Mouse (Mus musculus): ENCODE data around the gene Lrrc4c.
A peak's percentile ranks its signal among the peaks of the same experiment; 100 is the strongest.

Lrrc4c gene

DNA sequence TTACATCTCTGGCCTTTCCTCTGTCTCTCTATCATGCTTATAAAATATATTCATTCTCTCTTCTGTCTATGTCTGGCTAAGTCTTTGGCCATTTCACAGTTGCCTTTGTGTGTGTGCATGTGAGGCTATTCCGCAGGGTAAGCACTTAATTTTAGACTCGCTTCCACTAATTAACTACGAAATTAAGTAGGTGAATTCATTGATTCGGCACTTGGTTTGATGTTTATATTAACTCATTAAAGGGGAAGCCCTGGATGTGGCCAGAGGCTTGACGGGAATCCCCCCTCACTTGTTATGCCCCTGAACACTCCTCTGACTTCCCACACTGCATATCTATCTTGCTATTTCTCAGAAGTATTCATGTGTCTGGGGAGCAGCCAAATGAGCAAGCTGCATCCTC is 1169.6 kb downstream of the Lrrc4c start:
- no peak for DNase-seq

DNA sequence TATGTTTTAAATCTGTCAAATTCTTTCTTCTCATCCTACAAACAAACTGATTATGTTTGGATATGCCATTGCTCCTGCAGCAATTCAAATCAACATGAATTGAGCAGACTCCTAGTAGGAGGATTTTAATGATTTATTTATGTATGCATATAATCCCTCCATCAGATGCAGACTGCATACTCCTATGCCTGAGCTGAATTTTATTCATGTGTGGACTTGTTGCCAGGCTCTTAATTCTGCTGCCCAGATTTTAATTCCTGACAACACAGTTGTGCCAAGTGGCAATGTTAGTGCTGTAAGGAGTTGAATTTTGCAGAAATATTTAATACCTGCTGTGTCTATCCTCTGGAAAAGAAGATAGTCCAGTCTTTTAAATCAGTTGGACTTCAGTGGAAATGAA is 1179.1 kb downstream of the Lrrc4c start:
- no peak for DNase-seq

DNA sequence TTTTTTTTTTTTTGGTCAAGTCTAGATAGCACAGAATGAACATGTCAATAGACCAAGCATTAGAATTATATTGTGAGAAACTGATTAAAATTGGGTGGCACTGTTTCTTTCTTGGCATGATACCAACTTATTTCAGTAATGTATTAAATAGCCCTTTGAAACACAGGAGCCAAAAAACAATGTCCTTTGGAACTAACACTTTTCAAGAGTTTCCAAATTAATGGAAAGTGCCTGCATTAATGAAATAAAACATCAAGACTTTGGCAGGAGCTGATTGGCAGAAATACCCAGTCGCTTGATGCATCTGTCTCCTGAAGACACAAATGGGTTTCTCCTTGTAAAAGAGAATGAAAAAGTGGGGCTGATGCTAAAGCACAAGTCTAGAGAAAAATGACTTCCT is 1184.5 kb downstream of the Lrrc4c start:
- no peak for DNase-seq

DNA sequence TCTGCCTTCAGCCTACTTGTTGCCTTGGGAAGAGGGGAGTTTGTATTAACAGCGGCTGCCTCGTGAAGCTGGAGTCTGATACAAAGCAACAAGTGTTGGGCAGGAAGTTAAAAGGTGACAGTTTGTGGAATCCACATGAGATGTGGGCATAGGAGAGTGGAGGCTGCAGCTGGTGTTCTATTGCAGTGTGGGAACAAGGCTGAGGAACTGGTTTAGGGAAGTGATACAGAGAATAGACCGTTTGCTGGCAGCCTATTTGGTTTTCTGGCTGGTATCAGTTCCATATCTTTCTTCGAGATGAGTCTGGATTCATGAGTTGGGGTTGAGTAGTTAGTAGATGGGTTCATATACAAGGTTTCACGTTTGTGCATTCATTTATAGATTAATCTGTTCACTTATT is 1186.9 kb downstream of the Lrrc4c start:
- peak; percentile 24 for DNase-seq

DNA sequence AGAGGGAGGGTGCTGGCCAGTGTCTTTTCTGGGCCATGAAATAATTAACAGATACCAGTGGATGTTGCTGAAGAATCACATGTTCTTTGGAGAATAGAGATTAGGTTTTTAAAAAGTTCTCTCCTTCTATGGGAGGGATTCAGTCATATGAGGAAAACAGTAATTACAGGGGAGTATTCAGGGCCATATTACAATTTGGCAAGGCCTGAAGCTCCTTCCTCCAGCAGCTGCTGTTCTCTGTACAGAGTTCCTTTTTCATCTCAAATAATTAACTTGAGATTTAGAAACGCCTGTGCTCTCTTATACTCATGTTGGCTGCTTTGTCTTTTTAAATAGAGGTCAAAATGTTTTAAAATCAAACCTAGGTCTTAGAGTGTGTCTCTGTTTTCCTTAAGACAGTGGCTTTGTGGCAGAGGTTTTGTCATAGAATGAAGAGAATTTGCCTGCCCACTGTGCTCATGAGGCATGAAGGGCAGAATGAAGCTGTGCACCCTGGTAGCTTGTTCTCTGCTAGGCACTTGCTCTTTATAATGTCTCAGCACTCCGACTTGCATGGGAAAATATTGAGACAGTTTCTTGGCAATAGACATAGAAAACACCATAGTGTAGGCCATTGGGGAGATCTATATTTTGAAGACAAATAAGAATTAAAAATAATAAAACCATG is 1206.4 kb downstream of the Lrrc4c start:
- no peak for DNase-seq

DNA sequence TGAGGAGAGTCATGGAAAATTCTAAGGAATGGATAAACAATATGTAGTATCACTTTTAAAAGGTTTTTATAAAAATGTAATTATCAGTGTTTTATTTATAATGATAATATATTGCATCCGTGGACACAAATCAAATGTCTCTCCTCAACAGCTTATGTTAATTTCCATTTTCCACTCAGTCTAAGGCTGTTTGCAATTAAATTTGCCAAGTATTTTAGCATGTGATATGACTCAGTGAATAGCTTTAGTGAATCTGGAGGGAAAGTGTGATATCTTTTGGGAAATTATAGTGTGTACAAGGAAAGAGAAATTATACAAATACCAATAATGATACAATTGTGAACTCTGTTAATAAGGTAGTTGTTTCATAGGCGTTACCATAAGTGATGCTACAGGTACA is 1207.1 kb downstream of the Lrrc4c start:
- DNase-seq, result no peak

DNA sequence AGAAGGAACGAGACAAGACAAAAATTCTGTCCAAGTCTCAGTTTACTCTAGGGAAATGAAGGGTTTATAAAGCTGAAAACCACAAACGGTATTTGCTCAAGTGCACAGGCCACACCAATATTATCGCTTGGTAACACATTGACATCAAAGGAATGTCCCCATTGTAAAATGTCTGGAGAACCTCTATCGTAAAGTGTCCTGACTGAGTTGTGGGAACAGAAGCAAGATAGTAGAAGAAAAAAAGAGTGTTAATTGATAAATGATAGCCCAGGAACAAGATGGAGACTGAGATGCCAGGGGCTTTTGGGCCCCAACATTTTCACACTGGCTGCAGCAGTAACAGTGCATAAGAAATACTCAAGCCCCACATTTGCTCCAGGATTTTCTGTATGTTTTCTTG is 1212.7 kb downstream of the Lrrc4c start:
- DNase-seq, result no peak

DNA sequence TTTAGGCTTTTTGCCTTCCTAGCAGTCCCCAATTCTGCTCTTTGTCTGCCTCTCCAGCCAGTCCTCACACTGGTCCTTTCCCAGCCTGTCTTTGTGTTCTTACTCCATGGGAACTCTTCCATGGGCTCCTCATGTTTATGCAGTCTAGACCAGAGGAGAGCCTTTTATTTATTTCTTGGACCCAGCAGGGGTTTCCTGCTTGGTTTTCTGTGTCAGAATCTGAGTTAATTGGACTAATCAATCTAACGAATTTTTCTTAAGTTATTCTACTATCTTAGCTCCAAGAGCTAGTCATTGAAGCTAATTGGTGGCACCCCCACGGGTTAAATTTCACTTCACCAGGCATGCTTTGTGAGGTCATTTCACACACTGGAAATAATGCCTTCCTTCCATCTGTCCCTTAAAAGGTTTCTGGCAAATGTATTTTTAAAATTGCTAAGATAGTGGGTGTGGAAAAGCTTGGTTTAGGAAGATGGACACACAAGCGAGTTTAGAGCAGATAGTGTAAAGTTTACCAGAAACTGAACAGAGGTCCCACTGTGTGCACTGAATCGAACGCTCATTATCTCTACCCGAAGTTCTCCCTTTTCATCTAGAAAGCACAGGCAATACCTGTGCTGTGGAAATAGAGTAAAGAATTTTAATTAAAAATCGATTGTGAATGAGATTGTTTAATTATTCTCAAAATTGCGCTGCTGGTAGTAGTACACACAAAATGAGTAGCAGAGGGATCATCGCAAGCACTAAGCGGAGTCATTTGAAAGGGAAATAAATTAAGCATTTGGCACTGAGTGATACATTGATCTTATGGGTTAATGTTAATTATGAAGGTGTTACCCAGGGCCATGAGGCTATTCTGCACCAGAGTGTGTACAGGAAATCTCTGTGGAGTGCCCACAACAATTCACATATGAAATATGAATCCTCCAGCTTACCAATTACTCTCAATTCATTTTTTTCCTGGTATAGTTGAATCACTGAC is 1226.0 kb downstream of the Lrrc4c start:
- DNase-seq, result peak; percentile 51

DNA sequence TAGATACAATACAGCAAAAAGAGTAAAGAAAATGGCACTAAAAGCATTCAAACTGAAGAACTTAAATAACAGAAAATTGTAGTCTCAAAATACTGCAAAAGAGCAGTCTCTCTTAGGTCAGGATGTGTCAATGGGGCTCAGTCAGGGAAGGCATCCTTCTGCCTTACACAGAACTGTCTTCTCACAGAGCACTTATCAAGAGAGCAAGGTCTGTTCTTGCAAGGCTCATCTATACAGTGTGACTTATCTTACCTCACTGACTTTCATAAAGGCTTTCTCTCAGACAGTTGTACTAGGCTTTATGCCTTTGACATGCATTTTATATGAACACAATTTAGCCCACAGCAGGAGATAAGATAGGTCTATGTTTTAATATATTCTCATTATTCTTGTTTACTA is 1226.7 kb downstream of the Lrrc4c start:
- DNase-seq, result no peak

DNA sequence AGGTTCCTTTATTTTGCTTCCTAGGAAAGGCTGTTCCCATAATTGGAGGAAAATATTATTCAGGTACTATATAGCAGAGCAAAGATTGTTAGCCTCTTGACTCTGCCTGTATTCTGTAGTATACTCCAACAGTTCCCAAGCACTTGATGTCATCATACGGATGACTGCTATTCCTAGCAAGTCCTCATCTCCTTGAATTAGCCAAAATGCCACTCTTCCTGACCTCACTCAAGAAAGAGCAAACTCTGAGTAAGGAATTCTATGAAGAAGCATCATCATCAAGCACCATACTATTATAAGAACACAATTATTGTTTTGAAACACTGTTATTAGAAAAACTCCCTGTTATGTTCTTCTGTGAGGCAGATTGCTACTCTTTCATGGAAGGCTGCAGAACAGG is 1228.0 kb downstream of the Lrrc4c start:
- DNase-seq, result no peak

DNA sequence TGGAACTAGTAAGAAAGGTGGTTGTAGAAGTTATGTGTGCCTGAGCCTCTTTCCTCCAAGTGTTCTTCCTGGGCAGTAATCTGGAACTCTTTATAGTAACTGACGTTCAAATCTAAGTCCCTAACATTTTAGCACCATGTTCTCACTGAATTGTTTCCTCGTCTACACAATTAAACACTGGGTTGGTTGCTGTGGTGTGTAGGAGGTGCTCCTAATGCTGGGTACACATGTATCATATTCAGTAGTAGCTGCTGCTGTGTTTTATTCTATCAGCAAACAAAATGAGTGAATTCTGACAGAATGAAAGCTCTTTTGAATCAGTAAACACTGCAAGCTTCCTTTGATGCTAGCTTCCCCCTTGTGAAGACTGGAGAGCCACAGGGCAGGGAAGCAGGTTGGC is 1246.5 kb downstream of the Lrrc4c start:
- DNase-seq, result peak; percentile 51

DNA sequence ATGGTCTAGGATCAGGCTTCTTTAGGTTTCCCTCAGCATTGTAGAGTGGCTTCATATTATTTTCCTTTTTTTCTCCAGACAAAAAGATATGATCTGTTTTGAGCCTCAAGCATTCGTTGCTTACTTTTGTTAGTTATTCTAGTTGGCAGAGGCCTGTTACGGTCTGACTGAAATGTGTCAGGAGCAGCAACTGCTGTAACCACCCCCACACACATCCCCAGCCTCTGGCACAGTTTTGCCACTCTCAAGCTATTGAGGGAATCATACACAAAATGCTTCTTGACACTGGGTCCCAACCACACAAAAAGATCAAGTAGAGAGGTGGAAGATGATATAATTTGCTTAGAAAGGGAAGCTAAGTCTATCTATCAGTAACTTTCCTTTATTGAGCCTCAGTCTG is 1251.0 kb downstream of the Lrrc4c start:
- DNase-seq, result no peak

DNA sequence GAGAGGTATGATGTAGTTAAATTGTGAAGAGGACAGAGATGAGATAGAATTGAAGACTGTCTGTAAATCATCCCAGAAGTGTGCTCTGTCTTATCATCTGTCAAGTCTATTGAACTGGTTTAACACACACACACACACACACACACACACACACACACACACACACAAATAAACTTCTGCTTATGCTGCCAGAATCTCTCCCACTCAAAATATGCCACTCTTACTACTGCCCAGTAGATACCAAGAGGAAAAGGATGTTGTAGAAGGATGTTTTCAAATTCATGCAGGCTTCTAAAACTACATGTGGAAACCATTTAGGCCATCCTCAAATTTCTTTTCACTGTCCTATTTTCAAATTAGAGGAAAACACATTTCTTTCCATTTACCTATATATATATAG is 1257.0 kb downstream of the Lrrc4c start:
- peak; percentile 24 for DNase-seq

DNA sequence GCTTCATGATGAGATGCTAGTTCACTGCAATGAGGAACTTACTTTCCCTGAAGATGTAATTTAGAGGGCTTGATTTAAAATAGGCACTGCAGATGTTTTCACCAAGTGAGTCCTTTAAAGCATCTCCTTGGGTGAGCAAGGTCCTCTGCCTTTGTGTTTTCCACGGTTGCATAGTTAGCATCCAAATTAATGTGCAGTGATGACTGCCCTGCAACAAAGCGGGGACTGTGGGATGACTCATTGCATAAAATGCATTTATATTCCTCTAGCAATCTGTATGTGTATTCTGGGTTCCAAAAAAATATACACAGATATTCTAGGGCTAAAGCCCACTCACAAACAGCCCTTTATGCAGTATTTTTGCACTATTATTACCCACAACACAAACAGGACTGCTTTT is 1263.2 kb downstream of the Lrrc4c start:
- DNase-seq, result no peak

DNA sequence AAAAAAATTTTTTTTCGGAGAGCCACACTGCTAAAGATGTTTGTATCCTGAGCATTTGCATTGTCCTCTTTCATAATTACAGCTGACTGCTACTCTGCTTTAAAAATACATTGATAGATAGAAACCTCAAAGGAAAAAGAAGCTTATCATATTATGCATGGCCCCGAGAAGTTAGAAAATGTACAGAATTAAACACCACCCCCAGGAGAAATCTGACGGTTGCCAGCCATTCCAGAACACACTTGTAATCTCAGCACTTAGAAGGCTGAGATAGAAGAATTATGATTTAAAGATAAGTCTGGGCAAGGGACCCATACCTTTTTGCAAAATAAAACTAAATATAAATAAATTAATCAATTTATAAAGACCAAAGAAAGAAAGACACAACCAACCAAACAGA is 1268.4 kb downstream of the Lrrc4c start:
- no peak for DNase-seq

DNA sequence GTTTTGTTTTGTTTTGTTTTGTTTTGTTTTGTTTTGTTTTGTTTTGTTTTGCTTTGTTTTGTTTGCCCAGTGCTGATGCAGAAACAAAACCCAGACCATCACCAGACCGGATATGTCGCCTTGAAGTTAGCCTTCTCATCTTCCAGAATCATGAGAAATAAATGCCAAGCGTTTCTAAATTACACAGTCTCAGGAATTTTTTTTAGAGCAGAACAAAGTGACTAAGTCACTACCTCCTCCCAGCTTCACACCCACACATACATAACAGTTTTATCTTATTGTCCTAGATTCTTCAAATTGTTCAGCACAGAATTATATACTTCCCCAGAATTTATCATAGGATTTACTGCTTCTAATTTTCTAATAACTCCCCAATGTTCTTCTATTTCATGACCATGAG is 1272.6 kb downstream of the Lrrc4c start:
- no peak for DNase-seq

DNA sequence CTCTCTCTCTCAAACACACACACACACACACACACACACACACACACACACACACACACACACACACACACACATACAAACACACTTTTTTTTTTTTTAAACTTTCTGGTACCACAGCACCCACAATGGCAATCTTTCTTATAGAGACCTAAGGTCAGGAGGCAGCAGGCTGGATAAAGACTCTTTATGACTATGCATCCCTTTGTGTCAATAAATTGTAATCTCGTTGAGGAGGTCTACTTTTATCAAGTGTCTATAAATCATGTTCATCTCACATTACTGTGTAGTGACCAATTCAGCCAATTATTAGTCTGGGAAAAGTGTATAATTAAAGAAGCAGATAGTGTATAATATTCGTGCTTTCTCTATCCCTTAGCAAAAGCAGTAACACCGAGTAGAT is 1286.2 kb downstream of the Lrrc4c start:
- no peak for DNase-seq

DNA sequence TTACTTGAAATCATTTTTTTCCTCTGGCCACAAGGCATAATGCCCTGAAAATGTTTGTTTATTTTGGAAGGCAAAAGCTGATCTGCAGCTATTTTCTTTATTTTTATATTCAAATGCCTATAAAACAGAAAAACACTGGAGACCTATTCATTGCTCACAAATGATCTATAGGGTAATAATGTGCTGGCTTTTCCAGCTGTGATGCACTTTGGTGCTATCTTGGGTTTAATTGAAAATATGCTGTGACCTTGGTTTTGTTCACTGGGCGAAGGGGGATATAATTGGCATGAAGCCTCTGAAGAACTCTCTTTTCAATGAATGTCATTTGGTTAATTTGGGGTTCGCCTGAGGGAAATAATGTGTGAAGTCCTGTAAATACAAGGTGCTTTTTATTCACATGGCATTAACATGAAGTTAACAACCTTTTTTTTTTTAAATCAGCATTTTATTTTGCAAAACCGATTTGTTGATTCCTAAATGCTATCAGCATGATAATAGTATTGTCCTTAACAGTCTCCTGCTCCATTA is 1286.8 kb downstream of the Lrrc4c start:
- DNase-seq, result no peak

DNA sequence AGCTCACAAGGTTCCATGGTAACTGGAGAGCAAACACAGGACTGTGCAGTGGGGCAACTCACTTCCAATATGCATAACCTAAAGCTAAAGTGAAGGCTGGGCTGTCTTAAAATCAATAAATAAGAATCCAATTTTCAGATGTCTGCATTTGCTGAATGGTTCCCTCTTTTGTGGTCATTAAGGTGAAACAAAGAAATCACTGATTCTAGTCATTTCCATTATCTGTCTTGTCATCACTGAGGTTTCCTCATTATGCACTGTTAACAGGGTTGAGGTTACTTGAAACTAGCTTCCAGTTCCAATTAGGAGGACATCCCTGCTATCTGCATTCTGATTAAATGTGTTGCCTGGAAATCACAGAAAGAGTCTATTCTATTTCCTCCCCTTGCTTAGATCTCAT is 1291.5 kb downstream of the Lrrc4c start:
- no peak for DNase-seq

DNA sequence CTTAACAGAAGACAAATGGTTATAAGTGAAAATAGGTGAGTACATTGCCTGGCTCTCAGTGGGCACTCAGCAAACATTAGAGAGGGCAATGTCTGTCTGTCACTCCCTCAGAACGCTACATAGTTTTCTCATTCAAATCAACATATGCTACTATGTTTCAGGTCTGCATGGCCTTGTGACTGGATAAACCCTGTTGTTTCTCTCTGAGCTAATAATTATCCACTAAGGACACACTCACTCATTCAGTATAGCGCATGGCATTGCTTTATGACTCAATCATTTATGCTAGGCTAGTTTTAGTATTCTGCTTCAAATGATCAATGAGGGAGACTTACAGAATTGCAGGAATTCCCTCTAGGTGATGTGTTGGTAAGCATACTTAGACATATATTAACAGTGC is 1292.6 kb downstream of the Lrrc4c start:
- DNase-seq, result no peak

DNA sequence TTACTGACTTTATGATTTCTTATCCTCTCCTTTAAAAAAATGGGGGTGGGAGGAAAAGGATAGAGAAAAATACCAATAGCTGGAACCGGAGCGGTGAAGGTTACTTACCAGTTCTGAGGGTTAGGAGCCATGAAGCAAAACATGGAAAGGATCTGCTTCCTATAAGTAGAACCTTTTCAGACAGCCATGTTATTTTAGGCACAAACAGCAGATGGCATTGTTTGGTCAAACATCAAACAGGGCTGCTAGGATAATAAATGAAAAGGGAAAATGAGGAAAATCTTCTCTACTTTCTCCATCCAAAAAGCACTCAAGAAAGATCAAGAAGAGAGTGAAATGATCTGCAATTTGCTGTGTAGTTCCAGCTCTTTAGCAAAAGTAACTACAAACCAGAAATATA is 1296.8 kb downstream of the Lrrc4c start:
- DNase-seq, result no peak

DNA sequence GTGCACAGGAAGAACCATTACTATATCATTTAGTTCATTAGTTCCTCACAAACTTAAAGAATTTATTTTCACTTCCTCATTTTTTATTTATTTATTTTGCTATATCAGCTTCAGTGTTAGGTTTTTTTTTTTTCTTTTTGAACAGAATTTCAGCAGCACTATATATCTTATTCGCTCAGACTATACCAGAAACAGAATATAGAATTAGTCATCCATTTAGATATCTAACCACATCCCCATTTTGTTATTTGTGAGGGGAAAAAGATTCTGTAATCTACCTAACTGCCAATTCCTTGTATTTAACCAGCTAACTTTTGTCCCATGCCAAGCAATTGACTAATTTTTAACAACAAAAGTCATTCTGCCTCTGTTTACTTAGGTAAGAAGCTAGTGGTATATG is 1300.6 kb downstream of the Lrrc4c start:
- DNase-seq, result no peak

DNA sequence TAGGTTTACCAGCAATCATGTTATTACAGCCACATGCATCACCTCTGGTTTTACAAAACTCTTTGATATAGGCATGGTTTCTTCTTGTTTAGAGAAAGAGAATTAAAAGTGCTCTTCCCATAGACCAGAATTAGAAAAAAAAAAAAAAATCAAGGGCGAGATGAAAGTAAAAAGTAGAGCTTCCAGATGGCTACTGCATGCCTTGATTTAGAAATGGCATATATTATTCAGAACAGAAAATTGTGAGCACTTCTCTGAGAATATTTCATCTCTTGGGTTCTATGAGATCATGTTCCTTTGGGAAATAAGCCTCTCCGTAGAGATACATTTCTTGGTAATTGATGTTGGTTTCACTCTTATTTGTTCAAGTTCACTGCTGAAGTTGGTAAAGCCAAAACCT is 1322.0 kb downstream of the Lrrc4c start:
- no peak for DNase-seq

DNA sequence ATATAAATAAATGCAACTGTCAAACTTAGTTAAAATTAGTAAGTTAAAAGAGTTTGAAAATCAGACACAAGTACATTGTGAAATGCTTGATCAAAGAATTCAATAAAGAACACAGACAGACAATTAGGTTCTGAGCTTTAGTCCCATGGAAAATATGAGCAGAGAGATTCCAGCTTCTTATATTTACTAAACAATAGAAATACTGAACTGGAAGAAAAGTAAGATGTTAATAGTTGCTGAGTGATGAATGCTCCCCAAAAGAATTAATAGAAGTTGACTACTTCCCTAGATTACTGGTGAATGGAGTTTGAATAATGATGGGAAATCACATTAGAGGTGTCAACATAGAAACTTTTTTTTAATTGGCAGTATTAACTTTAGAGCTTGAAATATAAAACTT is 1323.7 kb downstream of the Lrrc4c start:
- no peak for DNase-seq

All from layer of hippocampus, adult 9-11 months (tissue).